Mouse (Mus musculus) megakaryocyte, embryonic 14.5 days (primary cell): Measurements from ENCODE around the gene Nfkbia. TPM values are rescaled to one million over a fixed set of nuclear protein-coding genes. Genes with fewer than 3 reads are reported as not detected.

Experiments
- H3K27me3 ChIP-seq: replicated peaks from 2 replicates; pipeline ENCODE3; 2012; ENCODE audit warnings: inconsistent platforms
- H3K36me3 ChIP-seq: replicated peaks from 2 replicates; pipeline ENCODE3; 2012; ENCODE audit warnings: low read length, inconsistent platforms, mixed read lengths
- H3K4me1 ChIP-seq: 2 replicates; pipeline ENCODE4 v1.6.1; 2012; ENCODE audit warnings: inconsistent platforms
- H3K4me3 ChIP-seq: replicated peaks from 2 replicates; pipeline ENCODE3; 2012; ENCODE audit warnings: moderate library complexity, mild to moderate bottlenecking, inconsistent platforms
- H3K9me3 ChIP-seq: 2 replicates; pipeline ENCODE4 v1.6.1; 2012; ENCODE audit warnings: inconsistent platforms
- FLI1 ChIP-seq: IDR thresholded peaks from 2 replicates; pipeline ENCODE4 v1.6.1; 2012; ENCODE audit warnings: low read length, inconsistent platforms, mixed read lengths
- GATA1 ChIP-seq: IDR thresholded peaks from 3 replicates; pipeline ENCODE4 v1.6.1; 2012; ENCODE audit warnings: mixed read lengths, low read length, inconsistent platforms, borderline replicate concordance
- polyA plus RNA-seq: library from polyadenylated mRNA; stranded (reverse); fragments of >175 nt; gene quantifications from 2 replicates; pipeline ENCODE4 v1.2.3, GENCODE M21; 2012; ENCODE audit warnings: low replicate concordance; ENCODE audit not compliant: insufficient read depth

Nfkbia gene
- polyA plus RNA-seq, 1 experiment = 92.2 TPM

DNA sequence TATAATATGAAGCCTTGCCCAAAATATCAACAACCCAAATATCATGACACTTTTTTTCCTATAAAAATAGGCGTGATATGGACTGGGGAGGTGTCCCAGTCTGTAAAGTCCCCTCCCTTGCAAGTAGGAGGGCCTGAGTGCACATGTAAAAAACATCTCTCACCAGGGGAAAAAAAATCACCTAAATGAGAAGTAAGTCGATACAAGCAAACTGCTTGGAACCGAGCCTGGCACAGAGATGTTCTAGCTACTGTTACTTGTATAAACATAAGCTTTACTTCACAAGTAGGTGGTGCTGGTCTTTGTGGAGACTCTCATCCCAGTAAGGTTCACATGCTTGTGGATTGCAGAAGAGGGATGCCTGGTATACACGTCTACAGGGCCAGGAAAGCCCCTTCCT, 31.5 kb downstream of the Nfkbia start:
- Histone ChIP-seq H3K36me3 (no peaks in the 10 kb centered on the region), H3K27me3 (peaks cover 48% of the 10 kb centered on the region), H3K4me1 (peaks cover 62% of the 10 kb centered on the region), H3K4me3 (no peak overlapping the region), H3K9me3 (no peaks in the 10 kb centered on the region)
- TF ChIP-seq GATA1 (no peak), FLI1 (no peak)

DNA sequence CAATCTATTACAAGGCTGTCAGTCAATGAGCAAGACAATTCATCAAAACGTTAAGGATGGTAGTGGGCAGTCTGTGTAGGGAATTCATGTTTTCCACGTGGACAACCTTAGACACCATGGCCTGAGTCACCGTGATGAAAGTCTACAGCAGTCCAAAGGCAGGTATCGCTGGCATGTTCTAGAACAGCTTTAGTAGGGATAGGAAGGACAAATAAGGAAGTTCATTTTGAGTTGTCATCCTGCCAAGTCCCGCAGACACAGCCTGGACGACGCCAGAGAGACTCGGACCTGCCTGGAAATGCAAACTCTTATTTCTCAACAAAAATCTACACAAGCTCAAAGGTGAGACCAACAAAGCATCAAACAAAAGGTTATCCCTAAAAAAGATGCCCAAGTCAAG, 32.7 kb downstream of the Nfkbia start:
- Histone ChIP-seq H3K36me3 (no peaks in the 10 kb centered on the region), H3K4me3 (no peak overlapping the region), H3K27me3 (peaks cover 54% of the 10 kb centered on the region), H3K4me1 (peaks cover 51% of the 10 kb centered on the region), H3K9me3 (no peaks in the 10 kb centered on the region)
- TF ChIP-seq GATA1 = no peak
- TF ChIP-seq FLI1 = no peak

GRCm38 (mm10) chr12:55456893-55457292, 35.6 kb downstream of the Nfkbia start:
- no peak overlapping the region for H3K4me3 ChIP-seq
- no peaks in the 10 kb centered on the region for H3K36me3 ChIP-seq
- H3K9me3 ChIP-seq = no peaks in the 10 kb centered on the region
- H3K27me3 ChIP-seq = peaks cover 51% of the 10 kb centered on the region
- H3K4me1 ChIP-seq = peaks cover 34% of the 10 kb centered on the region
- TF ChIP-seq FLI1 (no peak), GATA1 (no peak)

DNA sequence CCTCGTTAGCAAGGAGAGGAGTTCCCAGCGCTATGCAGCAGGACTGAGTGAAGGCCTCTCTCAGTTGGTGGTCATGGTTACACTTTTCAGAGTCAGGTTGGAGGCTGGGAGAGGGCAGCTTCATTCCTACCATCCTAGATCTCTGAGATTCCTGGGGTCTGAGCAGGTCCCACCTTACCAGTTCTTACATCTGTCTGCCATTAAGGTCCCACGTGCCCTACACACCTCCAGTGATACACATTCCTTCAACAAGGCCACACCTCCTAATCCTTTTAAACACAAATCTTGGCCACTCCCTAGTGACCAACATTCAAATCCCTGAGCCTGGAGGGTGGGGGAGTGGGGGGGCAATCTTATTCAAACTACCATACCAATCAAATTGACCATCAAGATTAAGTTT, 36.3 kb downstream of the Nfkbia start:
- Histone ChIP-seq H3K36me3 (no peaks in the 10 kb centered on the region), H3K4me3 (no peak overlapping the region), H3K9me3 (no peaks in the 10 kb centered on the region), H3K4me1 (peaks cover 29% of the 10 kb centered on the region), H3K27me3 (peaks cover 45% of the 10 kb centered on the region)
- no peak for TF ChIP-seq FLI1
- no peak for TF ChIP-seq GATA1

DNA sequence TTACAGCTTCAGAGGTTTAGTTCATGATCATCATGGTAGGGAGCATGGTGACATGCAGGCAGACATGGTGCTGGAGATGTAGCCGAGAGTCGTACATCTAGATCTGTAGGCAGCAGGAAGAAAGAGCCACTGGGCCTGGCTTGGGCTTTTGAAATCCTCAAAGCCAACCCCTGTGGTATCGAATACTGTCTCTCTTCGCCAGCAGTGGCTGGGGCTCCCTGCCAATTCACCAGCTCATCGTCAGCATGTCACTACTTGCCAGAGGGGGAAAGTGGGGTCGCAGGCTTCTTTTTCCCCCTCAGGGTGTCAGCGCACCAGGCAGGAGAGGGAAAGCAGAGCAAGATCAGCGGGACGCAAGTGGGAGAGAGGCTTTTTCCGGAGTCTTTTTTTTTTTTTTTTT, 37.2 kb downstream of the Nfkbia start:
- H3K27me3 ChIP-seq = peaks cover 43% of the 10 kb centered on the region

DNA sequence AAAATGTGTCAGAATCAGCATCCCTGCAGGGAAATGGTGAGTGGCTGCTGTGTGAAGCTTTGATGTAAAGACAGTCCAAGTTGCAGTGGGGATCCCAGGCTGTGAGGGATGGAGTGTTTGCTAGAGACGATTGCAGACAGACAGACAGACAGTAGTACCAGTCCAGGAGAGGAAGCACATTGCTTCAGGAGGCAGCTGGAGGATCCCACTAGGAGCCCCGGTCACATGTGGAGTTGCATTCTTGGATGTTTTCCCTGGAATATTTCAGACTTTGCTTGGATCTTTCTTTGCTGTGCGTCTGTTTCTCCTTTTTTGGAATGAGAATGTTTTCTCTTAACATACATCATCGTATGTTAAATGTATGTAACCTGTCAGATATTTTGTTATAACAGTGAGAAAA, 38.5 kb downstream of the Nfkbia start:
- peaks cover 33% of the 10 kb centered on the region for H3K27me3 ChIP-seq
- TF ChIP-seq FLI1 (no peak), GATA1 (no peak)
- no peaks in the 10 kb centered on the region for H3K9me3 ChIP-seq
- no peaks in the 10 kb centered on the region for H3K36me3 ChIP-seq
- H3K4me3 ChIP-seq = no peak overlapping the region
- H3K4me1 ChIP-seq = peaks cover 23% of the 10 kb centered on the region

More for the DNA sequence above, 37.2 kb downstream of the Nfkbia start:
- Histone ChIP-seq H3K4me1 (peaks cover 28% of the 10 kb centered on the region), H3K36me3 (no peaks in the 10 kb centered on the region), H3K9me3 (no peaks in the 10 kb centered on the region), H3K4me3 (no peak overlapping the region)
- TF ChIP-seq GATA1 = no peak
- no peak for TF ChIP-seq FLI1

DNA sequence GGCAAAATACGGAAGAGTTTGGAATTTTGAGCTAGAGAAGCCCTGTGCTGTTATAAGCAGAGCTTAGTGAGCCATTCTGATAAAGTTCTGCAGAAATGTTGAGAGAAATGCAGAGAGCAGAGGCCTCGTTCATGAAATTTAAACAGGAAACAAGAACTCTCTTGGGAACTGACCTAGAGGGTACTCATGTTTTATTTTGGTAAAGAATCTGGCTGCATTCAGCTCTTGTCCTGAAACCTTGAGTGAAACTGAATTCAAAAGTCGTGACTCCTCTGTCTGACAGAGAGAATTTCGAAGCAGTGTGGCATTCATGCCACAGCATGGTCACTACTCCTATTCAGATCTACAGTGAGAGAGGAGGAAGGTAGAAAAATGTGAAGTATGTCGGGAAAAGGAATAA, 39.6 kb downstream of the Nfkbia start:
- Histone ChIP-seq H3K27me3 (peaks cover 23% of the 10 kb centered on the region), H3K9me3 (no peaks in the 10 kb centered on the region), H3K4me1 (peaks cover 19% of the 10 kb centered on the region), H3K36me3 (no peaks in the 10 kb centered on the region), H3K4me3 (no peak overlapping the region)
- TF ChIP-seq GATA1 (no peak), FLI1 (no peak)

DNA sequence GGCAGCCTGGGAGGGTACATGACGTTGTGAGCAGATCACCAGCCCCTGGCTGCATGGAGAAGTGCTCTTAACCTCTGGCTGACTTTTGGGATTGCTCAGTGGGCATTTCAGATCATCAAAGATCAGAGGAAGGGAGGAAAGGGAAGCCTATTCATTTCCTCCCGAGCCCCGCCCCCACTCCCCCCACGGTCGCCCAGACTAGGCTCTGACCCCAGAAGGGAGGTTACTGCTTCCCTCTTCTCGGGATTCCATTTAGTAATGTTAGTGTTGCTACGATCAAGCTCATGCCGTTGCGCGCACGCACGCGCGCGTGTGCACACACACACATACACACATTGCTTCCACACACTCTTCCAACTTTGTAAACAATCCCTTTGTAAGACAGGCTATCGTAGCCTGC, 42.0 kb downstream of the Nfkbia start:
- no peak for TF ChIP-seq FLI1
- no peak for TF ChIP-seq GATA1
- peaks cover 15% of the 10 kb centered on the region for H3K27me3 ChIP-seq

DNA sequence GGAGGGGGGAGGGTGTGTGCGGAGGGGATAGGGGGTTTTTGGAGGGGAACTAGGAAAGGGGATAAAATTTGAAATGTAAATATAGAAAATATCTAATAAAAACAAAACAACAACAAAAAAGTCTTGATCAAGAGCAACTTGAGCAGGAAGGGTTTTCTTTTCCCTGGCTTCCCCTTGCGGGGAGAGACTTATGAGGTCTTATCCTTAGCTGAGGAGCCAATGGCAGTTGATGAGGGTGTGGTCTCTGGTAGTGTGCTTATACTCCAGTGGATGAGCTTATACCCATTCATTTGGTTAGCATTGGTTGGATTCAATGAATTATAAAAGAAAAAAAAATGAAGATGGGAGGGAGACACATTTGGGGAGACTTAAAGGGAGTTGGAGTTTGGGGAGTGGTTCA, 43.4 kb downstream of the Nfkbia start:
- peaks cover 41% of the 10 kb centered on the region for H3K4me1 ChIP-seq

More for the DNA sequence above, 42.0 kb downstream of the Nfkbia start:
- Histone ChIP-seq H3K4me1 (peaks cover 40% of the 10 kb centered on the region), H3K36me3 (no peaks in the 10 kb centered on the region), H3K9me3 (no peaks in the 10 kb centered on the region), H3K4me3 (peak overlapping the region; percentile 67)

GRCm38 (mm10) chr12:55448457-55448856, 44.0 kb downstream of the Nfkbia start:
- no peaks in the 10 kb centered on the region for H3K36me3 ChIP-seq
- H3K4me3 ChIP-seq = no peak overlapping the region
- peaks cover 11% of the 10 kb centered on the region for H3K27me3 ChIP-seq
- TF ChIP-seq FLI1 (no peak), GATA1 (no peak)
- no peaks in the 10 kb centered on the region for H3K9me3 ChIP-seq
- H3K4me1 ChIP-seq = peaks cover 47% of the 10 kb centered on the region

More for the DNA sequence above, 43.4 kb downstream of the Nfkbia start:
- Histone ChIP-seq H3K27me3 (peaks cover 12% of the 10 kb centered on the region), H3K4me3 (no peak overlapping the region), H3K9me3 (no peaks in the 10 kb centered on the region), H3K36me3 (no peaks in the 10 kb centered on the region)
- no peak for TF ChIP-seq GATA1
- no peak for TF ChIP-seq FLI1

DNA sequence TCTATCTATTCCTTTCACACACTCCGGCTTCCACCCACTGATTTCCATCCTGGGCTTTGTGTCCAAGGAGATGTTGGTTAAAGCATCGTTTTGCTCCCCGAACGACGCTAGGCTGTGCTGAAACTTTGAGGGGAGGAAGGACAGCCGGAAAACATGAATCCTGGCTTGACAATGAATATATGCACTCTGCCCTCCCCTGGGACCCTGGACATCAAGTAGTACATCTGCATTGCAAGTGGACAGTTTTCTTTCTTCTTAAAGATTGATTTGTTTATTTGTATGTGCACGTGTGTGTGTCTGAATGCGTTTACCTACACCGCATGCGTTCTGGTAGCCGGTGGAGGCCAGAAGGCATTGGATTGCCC, 45.1 kb downstream of the Nfkbia start:
- no peaks in the 10 kb centered on the region for H3K9me3 ChIP-seq
- no peaks in the 10 kb centered on the region for H3K36me3 ChIP-seq
- TF ChIP-seq FLI1 (no peak), GATA1 (no peak)
- H3K4me1 ChIP-seq = peaks cover 56% of the 10 kb centered on the region
- peaks cover 17% of the 10 kb centered on the region for H3K27me3 ChIP-seq
- H3K4me3 ChIP-seq = peak overlapping the region; percentile 78
